Mouse (Mus musculus) cortical plate, adult 2 months (tissue): ENCODE data around the gene Tmeff2. TPM values are rescaled to one million over a fixed set of nuclear protein-coding genes. Genes with fewer than 3 reads are reported as not detected.
A peak's percentile ranks its signal among the peaks of the same experiment; 100 is the strongest.

Source experiments
- H3K27ac ChIP-seq: fragments of 200-500 bp; 2 replicates; pipeline ENCODE4 v1.5.1; 2012; ENCODE audit warnings: low read length, control low read depth, inconsistent platforms; ENCODE audit not compliant: insufficient read depth
- H3K4me1 ChIP-seq: fragments of 200-500 bp; 2 replicates; pipeline ENCODE4 v1.6.1; 2011; ENCODE audit warnings: low read length; ENCODE audit not compliant: control insufficient read depth, insufficient read depth
- H3K4me3 ChIP-seq: fragments of 200-500 bp; 2 replicates; pipeline ENCODE4 v1.5.1; 2011; ENCODE audit warnings: mild to moderate bottlenecking, low read length, control low read depth; ENCODE audit not compliant: insufficient read depth
- CTCF ChIP-seq: fragments of 200-500 bp; IDR thresholded peaks from 2 replicates; pipeline ENCODE4 v1.5.1; 2011; ENCODE audit warnings: mild to moderate bottlenecking, control low read depth, low read length; ENCODE audit not compliant: insufficient read depth; ENCODE audit errors: extremely low read depth
- POLR2A ChIP-seq: fragments of 200-500 bp; IDR thresholded peaks from 2 replicates; pipeline ENCODE4 v1.6.1; 2011; ENCODE audit warnings: mild to moderate bottlenecking, low read length, control low read depth; ENCODE audit not compliant: insufficient read depth; ENCODE audit errors: extremely low read depth
- polyA plus RNA-seq: library from polyadenylated mRNA; depleted of rRNA; stranded (reverse); fragments of >200 nt; gene quantifications from 2 replicates; pipeline ENCODE4 v1.2.3, GENCODE M21; 2012

The Tmeff2 gene
- polyA plus RNA-seq, 1 experiment: 63.0 TPM

GRCm38 (mm10) chr1:50940131-50941039, 39.9 kb downstream of the Tmeff2 start:
- peaks cover 2% of the 10 kb centered on the region for H3K4me1 ChIP-seq
- TF ChIP-seq POLR2A: no peak
- no peak for TF ChIP-seq CTCF
- no peak overlapping the region for H3K27ac ChIP-seq
- H3K4me3 ChIP-seq: no peak overlapping the region

- H3K4me3 ChIP-seq: no peak overlapping the region
- TF ChIP-seq CTCF (no peak), POLR2A (no peak)
- H3K27ac ChIP-seq: no peak overlapping the region; the same call in 1 of the 2 replicates
- H3K4me1 ChIP-seq: no peaks in the 10 kb centered on the region; the same call in 1 of the 2 replicates
These were observed 48.1 kb downstream of the Tmeff2 start for GRCm38 (mm10) chr1:50948575-50948974.

GRCm38 (mm10) chr1:50958844-50959243, 58.4 kb downstream of the Tmeff2 start:
- TF ChIP-seq CTCF (no peak), POLR2A (no peak)
- no peak overlapping the region for H3K27ac ChIP-seq
- peaks cover 3% of the 10 kb centered on the region; the same call in 1 of the 2 replicates for H3K4me1 ChIP-seq
- no peak overlapping the region for H3K4me3 ChIP-seq

- Histone ChIP-seq H3K27ac (peak overlapping the region; percentile 37; the same call in 1 of the 2 replicates), H3K4me3 (no peak overlapping the region), H3K4me1 (peaks cover 5% of the 10 kb centered on the region)
- TF ChIP-seq CTCF (peak; percentile 17; the same call in 1 of the 2 replicates), POLR2A (no peak)
These were observed 61.7 kb downstream of the Tmeff2 start for GRCm38 (mm10) chr1:50961954-50962648.

- peaks cover 5% of the 10 kb centered on the region for H3K4me1 ChIP-seq
- TF ChIP-seq POLR2A: no peak
- TF ChIP-seq CTCF: no peak
- no peak overlapping the region for H3K4me3 ChIP-seq
- no peak overlapping the region for H3K27ac ChIP-seq
These were observed 62.2 kb downstream of the Tmeff2 start for GRCm38 (mm10) chr1:50962649-50963000.

GRCm38 (mm10) chr1:50969685-50970084, 69.2 kb downstream of the Tmeff2 start:
- H3K27ac ChIP-seq: no peak overlapping the region
- no peak overlapping the region for H3K4me3 ChIP-seq
- H3K4me1 ChIP-seq: no peaks in the 10 kb centered on the region; the same call in 1 of the 2 replicates
- no peak for TF ChIP-seq CTCF
- TF ChIP-seq POLR2A: no peak

- TF ChIP-seq CTCF (no peak), POLR2A (no peak)
- Histone ChIP-seq H3K4me3 (no peak overlapping the region), H3K4me1 (no peaks in the 10 kb centered on the region; the same call in 1 of the 2 replicates), H3K27ac (no peak overlapping the region)
These were observed 70.4 kb downstream of the Tmeff2 start for GRCm38 (mm10) chr1:50970853-50971252.

GRCm38 (mm10) chr1:50972509-50973436, 72.3 kb downstream of the Tmeff2 start:
- H3K4me3 ChIP-seq: no peak overlapping the region
- no peaks in the 10 kb centered on the region; the same call in 1 of the 2 replicates for H3K4me1 ChIP-seq
- TF ChIP-seq CTCF (no peak), POLR2A (no peak)
- no peak overlapping the region for H3K27ac ChIP-seq
